Mouse (Mus musculus) MEL (cell line): ENCODE results near the gene Cct6b.

Experiments
- CHD1 ChIP-seq: IDR thresholded peaks from 2 replicates; pipeline ENCODE4 v1.6.1; 2012; ENCODE audit warnings: low read depth, mild to moderate bottlenecking, inconsistent platforms, low read length, improper control_type of control experiment
- CTCF ChIP-seq, 3 experiments: IDR thresholded peaks in 2 of 3; conservative IDR thresholded peaks in 1 of 3; 2 replicates each; pipeline ENCODE4 v1.5.1; 2011 to 2012; ENCODE audit warnings: low read length in 3 of 3, low read depth in 2 of 3, mild to moderate bottlenecking in 2 of 3, improper control_type of control experiment in 1 of 3, inconsistent platforms in 1 of 3, mixed read lengths in 1 of 3, moderate library complexity in 1 of 3; ENCODE audit not compliant: control insufficient read depth in 1 of 3, insufficient read depth in 1 of 3, poor library complexity in 1 of 3, severe bottlenecking in 1 of 3
- NRF1 ChIP-seq: IDR thresholded peaks from 2 replicates; pipeline ENCODE4 v1.6.1; 2014; ENCODE audit warnings: low read depth, mild to moderate bottlenecking, inconsistent platforms, low read length, improper control_type of control experiment, moderate library complexity; ENCODE audit not compliant: poor library complexity, insufficient read depth, severe bottlenecking
- POLR2A ChIP-seq, 2 experiments: IDR thresholded peaks; 2 replicates each; pipeline ENCODE4 v1.6.1; 2011 to 2012; ENCODE audit warnings: low read length in 2 of 2, mild to moderate bottlenecking in 2 of 2, control low read depth in 1 of 2, improper control_type of control experiment in 1 of 2, low read depth in 1 of 2, moderate library complexity in 1 of 2; ENCODE audit not compliant: control insufficient read depth in 1 of 2, insufficient read depth in 1 of 2, poor library complexity in 1 of 2
- POLR2AphosphoS2 ChIP-seq: IDR thresholded peaks from 2 replicates; pipeline ENCODE4 v1.6.1; 2011; ENCODE audit warnings: low read length, improper control_type of control experiment
- RCOR1 ChIP-seq: IDR thresholded peaks from 2 replicates; pipeline ENCODE4 v1.6.1; 2012; ENCODE audit warnings: low read depth, mild to moderate bottlenecking, inconsistent platforms, low read length, improper control_type of control experiment
- ZC3H11A ChIP-seq: IDR thresholded peaks from 2 replicates; pipeline ENCODE4 v1.6.1; 2012; ENCODE audit warnings: low read depth, mild to moderate bottlenecking, inconsistent platforms, low read length, improper control_type of control experiment

DNA sequence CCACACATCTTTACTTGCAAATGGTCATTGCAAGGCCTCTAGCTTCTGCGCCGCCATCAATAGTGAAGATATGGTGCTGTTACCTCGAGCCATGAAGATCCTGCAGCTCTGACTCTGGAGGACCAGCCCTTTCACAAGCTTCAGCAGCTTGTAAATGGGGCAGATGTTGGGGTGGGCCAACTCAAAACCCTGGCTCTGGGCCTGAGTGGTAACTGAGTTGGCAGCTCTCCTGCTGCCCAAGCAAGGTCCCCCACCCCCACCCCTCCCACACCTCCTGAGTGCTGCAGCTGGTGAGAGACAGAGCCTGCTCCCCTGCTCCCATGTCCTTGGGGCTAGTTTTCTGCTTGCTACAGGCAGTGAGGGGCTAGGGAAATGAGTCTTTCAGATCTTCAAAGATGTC lies 51.4 kb downstream of the Cct6b start:
- TF ChIP-seq CTCF (IDR thresholded peaks at IDR 0.05 in 2 of 3, conservative IDR thresholded peaks at IDR 0.05 in 1 of 3; ENCODE audit: control insufficient read depth in 1 of 3, insufficient read depth in 1 of 3, low read depth in 2 of 3, low read length in 3 of 3, poor library complexity in 1 of 3, severe bottlenecking in 1 of 3), result no peak
- TF ChIP-seq POLR2AphosphoS2, result no peak
- no peak for TF ChIP-seq POLR2A (IDR thresholded peaks at IDR 0.05; ENCODE audit: control insufficient read depth in 1 of 2, insufficient read depth in 1 of 2, low read depth in 1 of 2, low read length in 2 of 2, poor library complexity in 1 of 2)
- no peak for TF ChIP-seq ZC3H11A
- TF ChIP-seq NRF1, result no peak
- TF ChIP-seq CHD1, result no peak
- no peak for TF ChIP-seq RCOR1
